Mouse (Mus musculus) heart, embryonic 13.5 days (tissue): ENCODE measurements around the gene Exosc8. TPM values are rescaled to one million over a fixed set of nuclear protein-coding genes. Genes with fewer than 3 reads are reported as not detected.
"Not testable (repeated sequence)": the region's sequence is repeated elsewhere in the genome, so short reads cannot be mapped to it uniquely, and the experiment has no call there.

Source experiments
- ATAC-seq: fragments of 200-750 bp; cut with Nextera tagmentation; 2 replicates; pipeline ENCODE4 v1.8.0; 2017; ENCODE audit warnings: moderate TSS enrichment; ENCODE audit not compliant: insufficient number of reproducible peaks, low FRiP score, low TSS enrichment; ENCODE audit errors: extremely low read depth
- H3K27ac ChIP-seq: fragments of 300-500 bp; sonication (generic); replicated peaks from 2 replicates; pipeline ENCODE4 v1.5.1; 2015; ENCODE audit warnings: moderate library complexity, mild to moderate bottlenecking, inconsistent platforms
- H3K27me3 ChIP-seq: fragments of 300-500 bp; sonication (generic); replicated peaks from 2 replicates; pipeline ENCODE4 v1.6.1; 2015; ENCODE audit warnings: mild to moderate bottlenecking, inconsistent platforms
- H3K36me3 ChIP-seq: fragments of 300-500 bp; sonication (generic); 2 replicates; pipeline ENCODE4 v1.6.1; 2015; ENCODE audit warnings: mild to moderate bottlenecking, inconsistent platforms
- H3K4me1 ChIP-seq: fragments of 300-500 bp; sonication (generic); 2 replicates; pipeline ENCODE4 v1.6.1; 2015; ENCODE audit warnings: inconsistent platforms
- H3K4me2 ChIP-seq: fragments of 300-500 bp; sonication (generic); 2 replicates; pipeline ENCODE4 v1.6.1; 2015; ENCODE audit warnings: inconsistent platforms, mild to moderate bottlenecking, moderate library complexity
- H3K4me3 ChIP-seq: fragments of 300-500 bp; sonication (generic); 2 replicates; pipeline ENCODE4 v1.5.1; 2015; ENCODE audit warnings: moderate library complexity, mild to moderate bottlenecking, inconsistent platforms
- H3K9ac ChIP-seq: fragments of 300-500 bp; sonication (generic); 2 replicates; pipeline ENCODE4 v1.6.1; 2015; ENCODE audit warnings: inconsistent platforms, mild to moderate bottlenecking, moderate library complexity
- H3K9me3 ChIP-seq: fragments of 300-500 bp; sonication (generic); 2 replicates; pipeline ENCODE4 v1.6.1; 2016; ENCODE audit warnings: inconsistent platforms
- WGBS: fragments of 180-500 bp; shearing (Covaris S2); methylation state at CpG from one replicate; pipeline ENCODE4 v1.1.7; 2015; ENCODE audit warnings: mixed read lengths; 5-methylcytosine and 5-hydroxymethylcytosine counted together
- polyA plus RNA-seq: library from polyadenylated mRNA; unstranded; fragments of >200 nt; fragmentation: Nextera tagmentation; extraction: Ambion mirVana; gene quantifications from 2 replicates; pipeline ENCODE4 v1.2.1, GENCODE M21; 2015

The Exosc8 gene
- 78.9 and 87.1 TPM in 2 replicates for polyA plus RNA-seq

DNA sequence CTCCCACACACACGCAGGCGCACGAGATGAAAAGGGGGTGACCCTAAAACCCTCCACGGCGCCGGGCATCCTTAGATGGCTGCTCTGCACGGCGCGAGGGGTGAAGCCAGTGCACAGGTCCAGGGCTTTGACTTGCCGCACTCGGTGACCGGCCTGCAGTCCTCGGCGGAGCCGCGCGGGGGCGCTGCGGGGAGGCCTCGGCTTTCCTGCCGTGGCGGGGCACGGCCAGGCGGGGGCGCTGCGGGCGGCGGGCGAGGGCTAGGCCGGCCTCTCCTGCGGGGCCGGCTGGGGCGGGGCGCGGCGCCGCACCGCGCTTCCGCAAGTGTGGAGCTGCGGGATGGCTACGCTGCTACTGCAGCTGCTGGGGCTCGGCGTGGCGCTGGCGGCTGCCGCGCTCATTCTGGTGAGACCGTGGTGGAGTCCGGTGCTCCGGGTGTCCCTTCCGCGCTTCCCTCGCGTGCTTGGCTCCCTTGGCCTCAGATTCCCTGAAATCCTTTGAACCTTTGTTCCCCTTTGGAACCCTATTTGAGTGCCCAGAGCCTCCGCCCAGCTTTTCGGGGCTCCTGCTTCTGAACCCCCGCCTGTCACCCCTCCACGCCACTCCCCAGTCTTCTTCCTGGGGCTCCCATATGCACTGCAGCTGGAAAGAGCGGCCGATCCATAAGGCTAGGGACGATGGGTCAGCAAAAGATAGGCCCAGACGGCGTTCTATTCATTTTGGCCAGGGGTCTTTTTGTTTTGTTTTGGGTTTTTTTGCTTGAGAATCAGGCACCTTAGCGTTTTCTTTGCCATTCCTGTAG lies at the start of gene Exosc8, which contains the start of gene Alg5:
Gene Exosc8 (minus strand): TSS at position 147 of the 800 bp plus-strand sequence.
Gene Alg5 (plus strand): TSS at position 293 of the 800 bp plus-strand sequence.
- H3K9me3 ChIP-seq: no peaks in the 10 kb centered on the region
- peak within 1 kb of the TSS; percentile 88 for H3K4me2 ChIP-seq
- peaks cover 52% of the 10 kb centered on the region for H3K36me3 ChIP-seq
- WGBS: under 1% methylated on average over 64 of the region's 65 CpGs
- H3K4me1 ChIP-seq: peaks cover 25% of the 10 kb centered on the region
- H3K27ac ChIP-seq: peak within 1 kb of the TSS; percentile 100
- H3K27me3 ChIP-seq: no peaks in the 10 kb centered on the region
- H3K9ac ChIP-seq: peak within 1 kb of the TSS; percentile 99
- H3K4me3 ChIP-seq: peak within 1 kb of the TSS; percentile 94
- ATAC-seq: peak; percentile 88

DNA sequence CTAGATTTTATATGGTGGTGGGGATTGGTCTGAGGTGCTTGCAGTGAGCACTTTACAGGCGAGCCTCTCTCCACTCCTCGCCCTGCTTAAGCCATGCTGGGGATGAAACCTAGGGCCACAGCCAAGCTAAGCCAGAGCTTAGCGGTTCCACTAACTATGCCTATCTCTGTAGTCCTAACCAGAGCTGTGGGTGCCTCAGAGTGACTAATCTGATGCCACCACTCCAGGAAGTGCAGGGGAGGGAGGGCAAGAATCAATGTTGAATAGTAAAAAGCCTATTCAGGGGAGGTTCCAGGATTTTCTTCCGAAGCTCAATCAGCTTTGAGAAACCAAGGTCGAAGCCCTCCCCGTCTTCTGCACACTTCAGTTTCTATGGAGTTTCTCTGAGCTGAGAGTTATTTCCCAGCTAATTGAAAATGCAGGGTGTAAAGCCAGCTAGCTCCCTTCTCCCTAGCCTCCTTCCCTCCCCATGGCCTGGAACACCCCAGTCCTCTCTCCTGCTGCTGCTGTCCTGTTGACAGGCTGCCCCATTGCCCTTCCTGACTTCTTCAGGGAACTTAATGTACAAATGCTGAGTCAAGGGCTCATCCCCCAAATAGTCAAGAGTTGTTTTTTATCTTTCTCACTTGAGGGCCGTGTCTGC lies 40.9 kb upstream of the Exosc8 start:
- H3K36me3 ChIP-seq: peaks cover 9% of the 10 kb centered on the region
- no peaks in the 10 kb centered on the region for H3K27me3 ChIP-seq
- peaks cover 4% of the 10 kb centered on the region for H3K9me3 ChIP-seq
- H3K9ac ChIP-seq: no peak overlapping the region
- peaks cover 9% of the 10 kb centered on the region for H3K4me1 ChIP-seq
- H3K4me2 ChIP-seq: no peak overlapping the region
- ATAC-seq: no peak
- H3K4me3 ChIP-seq: no peak overlapping the region
- WGBS: 55% methylated on average over 7 of the region's 7 CpGs
- H3K27ac ChIP-seq: no peak overlapping the region

DNA sequence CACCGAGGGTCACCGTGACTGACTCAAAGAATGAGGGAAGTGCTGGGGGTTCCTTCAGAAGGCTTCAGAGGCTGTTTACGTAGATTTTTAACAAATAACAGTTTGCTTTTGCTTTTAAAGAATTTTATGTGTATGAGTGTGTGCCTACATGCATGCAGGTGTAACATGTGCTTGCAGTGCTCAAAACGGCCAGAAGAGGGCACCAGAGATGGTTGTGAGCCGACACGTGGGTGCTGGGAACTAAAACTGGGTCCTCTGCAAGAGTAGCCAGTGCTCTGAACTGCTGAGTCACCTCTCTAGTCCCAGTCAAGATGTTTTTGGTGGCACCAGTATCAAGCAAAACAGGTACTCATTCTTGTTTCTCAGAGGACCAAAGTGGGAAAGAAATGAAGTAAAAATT lies 38.4 kb upstream of the Exosc8 start:
- ATAC-seq: no peak
- 80% methylated on average over 6 of the region's 6 CpGs for WGBS
- H3K27ac ChIP-seq: no peak overlapping the region
- H3K36me3 ChIP-seq: peaks cover 4% of the 10 kb centered on the region; the same call in 1 of the 2 replicates
- no peaks in the 10 kb centered on the region for H3K27me3 ChIP-seq
- no peak overlapping the region for H3K4me3 ChIP-seq
- H3K9me3 ChIP-seq: peaks cover 3% of the 10 kb centered on the region; the same call in 1 of the 2 replicates
- peaks cover 9% of the 10 kb centered on the region for H3K4me1 ChIP-seq
- no peak overlapping the region for H3K4me2 ChIP-seq
- no peak overlapping the region for H3K9ac ChIP-seq

DNA sequence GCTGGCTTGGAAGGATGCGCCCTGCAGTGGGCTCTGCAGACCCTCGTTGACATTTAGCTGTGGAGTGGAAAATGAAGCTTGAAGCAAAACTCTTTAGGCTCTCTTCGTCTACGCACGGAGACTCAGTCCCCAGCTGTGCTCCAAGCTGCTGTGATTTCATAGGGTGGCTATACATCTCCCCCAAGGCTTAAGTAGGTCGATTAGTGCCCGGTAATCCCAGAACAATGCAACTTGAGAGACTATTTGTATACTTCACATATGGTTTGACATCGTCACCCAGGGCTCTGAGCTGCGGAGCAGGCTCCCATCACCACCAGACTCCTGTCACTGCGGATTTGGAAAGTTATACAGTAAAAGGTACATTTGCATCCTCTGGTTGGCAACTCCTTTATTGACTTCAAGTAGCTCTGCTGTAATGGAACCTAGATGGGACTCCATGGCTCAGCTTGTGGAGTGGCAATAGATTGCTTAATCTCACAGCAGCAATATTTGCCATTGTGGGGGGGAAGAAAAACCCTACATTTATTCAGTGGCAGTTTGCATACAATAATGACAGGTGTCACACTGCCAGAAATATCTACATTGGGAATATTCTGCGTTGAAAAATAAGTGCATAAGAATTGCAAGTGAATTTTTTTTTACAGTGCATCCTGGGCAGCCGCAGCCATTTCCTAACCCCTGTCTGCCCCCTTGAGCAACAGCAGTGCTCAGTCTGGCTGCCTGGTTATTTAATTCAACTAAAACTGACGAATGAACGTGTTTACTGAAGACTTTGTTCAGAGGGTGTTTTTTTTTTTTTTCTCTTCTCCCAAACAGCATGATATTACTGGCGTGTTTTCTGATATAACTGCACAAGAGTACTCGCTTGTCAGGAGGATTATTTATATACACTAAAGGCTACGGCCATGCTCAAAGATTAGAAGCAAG lies 34.4 kb upstream of the Exosc8 start:
- H3K9ac ChIP-seq: no peak overlapping the region
- H3K27ac ChIP-seq: no peak overlapping the region
- H3K4me2 ChIP-seq: no peak overlapping the region
- H3K27me3 ChIP-seq: no peaks in the 10 kb centered on the region
- H3K36me3 ChIP-seq: peaks cover 4% of the 10 kb centered on the region; the same call in 1 of the 2 replicates
- WGBS: 74% methylated on average over 17 of the region's 17 CpGs
- no peak for ATAC-seq
- H3K9me3 ChIP-seq: peaks cover 3% of the 10 kb centered on the region; the same call in 1 of the 2 replicates
- no peak overlapping the region for H3K4me3 ChIP-seq
- no peaks in the 10 kb centered on the region for H3K4me1 ChIP-seq

DNA sequence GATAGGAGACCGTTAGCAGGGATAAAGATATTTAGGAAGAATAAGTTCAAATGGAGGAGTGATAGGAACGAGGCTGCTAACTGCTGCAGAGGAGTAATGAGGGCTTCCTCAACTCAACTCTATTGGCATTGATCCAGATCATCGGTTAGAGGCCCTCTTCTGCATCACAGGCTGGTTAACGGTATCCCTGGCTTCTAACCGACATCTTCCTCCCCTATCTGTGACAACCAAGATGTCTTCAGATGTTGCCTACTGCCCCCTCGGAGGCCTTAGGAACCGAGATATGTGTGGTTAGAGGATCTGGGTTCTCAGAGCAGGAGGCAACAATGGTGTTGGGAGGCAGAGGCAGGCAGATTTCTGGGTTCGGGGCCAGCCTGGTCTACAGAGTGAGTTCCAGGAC lies 33.4 kb upstream of the Exosc8 start:
- Histone ChIP-seq H3K9me3 (peaks cover under 1% of the 10 kb centered on the region; the same call in 1 of the 2 replicates), H3K36me3 (peaks cover 3% of the 10 kb centered on the region; the same call in 1 of the 2 replicates), H3K4me3 (no peak overlapping the region), H3K9ac (no peak overlapping the region), H3K27me3 (no peaks in the 10 kb centered on the region), H3K4me1 (0 out of 2 replicates have a peak, but pooled peaks cover 5% of the 10 kb centered on the region), H3K27ac (no peak overlapping the region), H3K4me2 (no peak overlapping the region)
- no peak for ATAC-seq
- 72% methylated on average over 8 of the region's 8 CpGs for WGBS

DNA sequence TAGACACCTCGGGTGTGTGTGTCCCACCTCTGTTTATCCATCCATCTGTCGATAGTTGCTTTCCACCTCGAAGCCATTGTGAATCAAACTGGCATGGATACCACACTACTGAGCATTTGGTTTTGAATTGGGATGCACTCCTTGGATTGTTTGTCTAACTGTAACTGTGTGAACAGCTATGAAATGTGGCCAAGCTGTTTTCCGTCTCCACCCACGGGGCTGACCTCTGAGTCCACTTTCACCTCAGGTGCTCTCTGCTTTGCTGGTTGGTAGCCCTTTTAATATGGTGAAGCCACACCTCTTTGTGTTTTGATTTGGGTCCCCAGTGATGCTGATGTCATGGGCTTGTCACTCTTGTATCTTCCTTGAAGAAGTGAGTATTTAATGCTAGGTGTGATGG lies 31.6 kb upstream of the Exosc8 start:
- no peaks in the 10 kb centered on the region for H3K9me3 ChIP-seq
- no peak overlapping the region for H3K9ac ChIP-seq
- H3K4me2 ChIP-seq: no peak overlapping the region
- 73% methylated on average over 5 of the region's 5 CpGs for WGBS
- no peaks in the 10 kb centered on the region for H3K36me3 ChIP-seq
- no peak overlapping the region for H3K27ac ChIP-seq
- no peak overlapping the region for H3K4me3 ChIP-seq
- ATAC-seq: no peak
- H3K4me1 ChIP-seq: 0 out of 2 replicates have a peak, but pooled peaks cover 5% of the 10 kb centered on the region
- H3K27me3 ChIP-seq: no peaks in the 10 kb centered on the region

DNA sequence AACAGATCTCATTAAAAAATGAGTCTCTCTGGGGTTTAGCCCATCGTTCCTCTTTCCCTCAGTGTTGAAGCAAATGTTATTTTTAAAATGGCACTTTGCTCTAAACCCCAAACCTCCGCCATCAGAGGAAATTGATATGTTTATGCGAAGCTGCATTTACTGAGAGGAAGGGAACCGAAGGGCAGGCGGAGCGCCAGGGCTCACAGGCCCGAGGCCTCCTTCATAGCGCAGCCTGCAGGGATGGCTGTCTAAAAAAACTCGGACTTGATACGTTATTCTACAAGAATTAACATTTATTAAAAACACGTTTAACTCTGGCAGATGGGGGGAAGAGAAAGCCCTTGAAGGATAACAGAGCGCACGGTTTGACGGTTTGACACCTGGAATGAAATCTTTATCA lies 30.8 kb upstream of the Exosc8 start:
- no peaks in the 10 kb centered on the region for H3K36me3 ChIP-seq
- no peaks in the 10 kb centered on the region for H3K9me3 ChIP-seq
- WGBS: 67% methylated on average over 14 of the region's 14 CpGs
- no peak overlapping the region for H3K27ac ChIP-seq
- H3K9ac ChIP-seq: no peak overlapping the region
- ATAC-seq: no peak
- 0 out of 2 replicates have a peak, but pooled peaks cover 7% of the 10 kb centered on the region for H3K4me1 ChIP-seq
- H3K4me2 ChIP-seq: no peak overlapping the region
- H3K27me3 ChIP-seq: no peaks in the 10 kb centered on the region
- no peak overlapping the region for H3K4me3 ChIP-seq

DNA sequence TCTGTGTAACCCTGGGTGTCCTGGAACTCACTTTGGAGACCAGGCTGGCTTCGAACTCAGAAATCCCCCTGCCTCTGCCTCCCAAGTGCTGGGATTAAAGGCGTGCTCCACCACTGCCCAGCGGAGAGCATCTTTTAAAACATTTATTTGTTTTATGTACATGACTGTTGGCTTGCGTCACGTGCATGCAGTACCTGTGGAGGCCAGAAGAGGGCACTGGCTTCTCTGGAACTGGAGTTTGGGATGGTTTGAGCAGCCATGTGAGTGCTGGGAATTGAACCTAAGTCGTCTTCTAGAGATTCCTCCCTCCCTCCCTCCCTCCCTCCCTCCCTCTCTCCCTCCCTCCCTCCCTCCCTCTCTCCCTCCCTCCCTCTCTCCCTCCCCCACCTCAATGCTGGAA lies 30.3 kb upstream of the Exosc8 start:
- H3K9ac ChIP-seq, H3K27me3 ChIP-seq, ATAC-seq, H3K9me3 ChIP-seq, H3K36me3 ChIP-seq, H3K4me2 ChIP-seq, H3K4me3 ChIP-seq, H3K27ac ChIP-seq, H3K4me1 ChIP-seq: not testable (repeated sequence)
- 88% methylated on average over 6 of the region's 6 CpGs for WGBS

DNA sequence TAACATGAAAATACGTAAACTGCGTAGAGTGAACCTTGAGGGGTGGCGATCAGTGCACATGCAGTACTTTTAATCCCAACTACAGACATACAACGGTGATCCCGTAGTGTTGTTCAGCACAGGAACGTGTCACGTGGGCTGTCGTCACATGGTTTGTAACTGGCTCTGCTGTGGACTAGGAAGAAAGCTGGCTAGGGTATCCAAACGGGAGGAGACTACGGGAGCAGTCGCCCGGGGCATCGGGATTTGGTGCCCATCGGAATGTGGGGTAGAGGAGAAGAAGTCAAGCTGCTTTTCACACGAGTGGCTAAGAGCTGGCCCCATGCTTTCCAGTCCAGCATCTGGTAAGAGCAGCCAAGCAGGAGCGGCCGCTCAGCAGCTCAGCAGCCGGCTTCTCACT lies 29.2 kb upstream of the Exosc8 start:
- WGBS: 55% methylated on average over 18 of the region's 18 CpGs
- Histone ChIP-seq H3K4me1 (0 out of 2 replicates have a peak, but pooled peaks cover 7% of the 10 kb centered on the region), H3K4me2 (peak overlapping the region; percentile 56), H3K27ac (no peak overlapping the region; the same call in 1 of the 2 replicates), H3K9me3 (no peaks in the 10 kb centered on the region), H3K27me3 (no peaks in the 10 kb centered on the region), H3K4me3 (peak overlapping the region; percentile 42), H3K36me3 (no peaks in the 10 kb centered on the region), H3K9ac (peak overlapping the region; percentile 56; the same call in 1 of the 2 replicates)
- no peak for ATAC-seq

DNA sequence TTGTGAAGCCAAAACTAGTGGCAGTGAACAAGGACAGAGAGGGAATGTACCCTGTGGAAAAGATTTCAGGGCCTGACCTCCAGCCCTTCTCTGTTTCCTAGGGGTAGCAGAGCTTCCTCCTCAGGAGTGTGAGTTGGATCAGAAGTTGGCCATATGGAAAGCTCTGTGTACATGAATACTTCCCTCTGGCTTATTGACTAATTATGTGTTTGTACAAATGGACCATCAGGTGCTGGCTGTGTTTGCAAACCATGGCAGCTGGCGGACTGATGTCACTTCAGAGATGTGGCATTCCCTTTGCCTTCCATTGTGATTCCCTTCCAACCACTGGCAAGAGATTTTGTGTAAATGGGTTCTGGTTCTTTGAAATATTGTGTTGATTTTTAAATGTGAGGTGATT lies 26.1 kb upstream of the Exosc8 start:
- Histone ChIP-seq H3K27ac (no peak overlapping the region), H3K27me3 (no peaks in the 10 kb centered on the region), H3K9me3 (no peaks in the 10 kb centered on the region), H3K36me3 (no peaks in the 10 kb centered on the region), H3K4me1 (peaks cover 16% of the 10 kb centered on the region), H3K9ac (no peak overlapping the region), H3K4me2 (no peak overlapping the region), H3K4me3 (no peak overlapping the region)
- WGBS: 73% methylated on average over 1 of the region's 1 CpGs
- no peak for ATAC-seq
